Mouse (Mus musculus): ENCODE results near the gene Dop1a.
A peak's percentile ranks its signal among the peaks of the same experiment; 100 is the strongest.

Gene Dop1a

GRCm38 (mm10) chr9:86466990-86467870 lies at the start of gene Dop1a:
Gene Dop1a (plus strand): TSS chr9:86467154.
- peak; percentile 89 for DNase-seq (ENCODE audit: extremely low read depth, insufficient read length, low spot score)

- no peak for DNase-seq (ENCODE audit: extremely low read depth, insufficient read length, low spot score)
Measured at GRCm38 (mm10) chr9:86417971-86418370, 49.0 kb upstream of the Dop1a start.

GRCm38 (mm10) chr9:86419366-86419765 lies 47.6 kb upstream of the Dop1a start:
- no peak for DNase-seq (ENCODE audit: extremely low read depth, insufficient read length, low spot score)

GRCm38 (mm10) chr9:86423331-86423730 lies 43.6 kb upstream of the Dop1a start:
- no peak for DNase-seq (ENCODE audit: extremely low read depth, insufficient read length, low spot score)

GRCm38 (mm10) chr9:86435510-86435909 lies 31.4 kb upstream of the Dop1a start:
- DNase-seq (ENCODE audit: extremely low read depth, insufficient read length, low spot score) = no peak

- no peak for DNase-seq (ENCODE audit: extremely low read depth, insufficient read length, low spot score)
Measured at GRCm38 (mm10) chr9:86436608-86437007, 30.3 kb upstream of the Dop1a start.

- DNase-seq (ENCODE audit: extremely low read depth, insufficient read length, low spot score) = no peak
Measured at GRCm38 (mm10) chr9:86438337-86439009, 28.5 kb upstream of the Dop1a start.

- DNase-seq (ENCODE audit: extremely low read depth, insufficient read length, low spot score) = no peak
Measured at GRCm38 (mm10) chr9:86442248-86442647, 24.7 kb upstream of the Dop1a start.

- DNase-seq (ENCODE audit: extremely low read depth, insufficient read length, low spot score) = no peak
Measured at GRCm38 (mm10) chr9:86446847-86447246, 20.1 kb upstream of the Dop1a start.

- no peak for DNase-seq (ENCODE audit: extremely low read depth, insufficient read length, low spot score)
Measured at GRCm38 (mm10) chr9:86447431-86447830, 19.5 kb upstream of the Dop1a start.

GRCm38 (mm10) chr9:86449581-86449980 lies 17.4 kb upstream of the Dop1a start:
- DNase-seq (ENCODE audit: extremely low read depth, insufficient read length, low spot score) = peak; percentile 22

- DNase-seq (ENCODE audit: extremely low read depth, insufficient read length, low spot score) = no peak
Measured at GRCm38 (mm10) chr9:86451094-86451493, 15.9 kb upstream of the Dop1a start.

- peak; percentile 44 for DNase-seq (ENCODE audit: extremely low read depth, insufficient read length, low spot score)
Measured at GRCm38 (mm10) chr9:86451617-86452016, 15.3 kb upstream of the Dop1a start.

- DNase-seq (ENCODE audit: extremely low read depth, insufficient read length, low spot score) = no peak
Measured at GRCm38 (mm10) chr9:86453626-86454025, 13.3 kb upstream of the Dop1a start.

- peak; percentile 90 for DNase-seq (ENCODE audit: extremely low read depth, insufficient read length, low spot score)
Measured at GRCm38 (mm10) chr9:86464151-86465105, 2.5 kb upstream of the Dop1a start, which contains the start of gene Ube2cbp. Gene Ube2cbp (minus strand): TSS chr9:86464950.

- no peak for DNase-seq (ENCODE audit: extremely low read depth, insufficient read length, low spot score)
Measured at GRCm38 (mm10) chr9:86475956-86476355, 9.0 kb downstream of the Dop1a start.

- no peak for DNase-seq (ENCODE audit: extremely low read depth, insufficient read length, low spot score)
Measured at GRCm38 (mm10) chr9:86476763-86477162, 9.8 kb downstream of the Dop1a start.

GRCm38 (mm10) chr9:86478414-86479093 lies 11.6 kb downstream of the Dop1a start:
- no peak for DNase-seq (ENCODE audit: extremely low read depth, insufficient read length, low spot score)

- DNase-seq (ENCODE audit: extremely low read depth, insufficient read length, low spot score) = no peak
Measured at GRCm38 (mm10) chr9:86482236-86482635, 15.3 kb downstream of the Dop1a start.

- no peak for DNase-seq (ENCODE audit: extremely low read depth, insufficient read length, low spot score)
Measured at GRCm38 (mm10) chr9:86491740-86492139, 24.8 kb downstream of the Dop1a start.
